Mouse (Mus musculus) intestine, embryonic 14.5 days (tissue): ENCODE data around the gene Gm21915. TPM values are rescaled to one million over a fixed set of nuclear protein-coding genes. Genes with fewer than 3 reads are reported as not detected.

Experiments
- ATAC-seq: fragments of 200-750 bp; cut with Nextera tagmentation; replicated peaks from 2 replicates; pipeline ENCODE4 v1.8.0; 2017; ENCODE audit warnings: low read depth, moderate number of reproducible peaks, moderate TSS enrichment, moderate library complexity; ENCODE audit not compliant: low FRiP score, low TSS enrichment
- DNase-seq: peaks from one replicate; pipeline ENCODE4 v3.0.0-alpha.2; 2018; ENCODE audit warnings: low spot score
- H3K27ac ChIP-seq: fragments of 300-500 bp; sonication (generic); 2 replicates; pipeline ENCODE4 v1.5.1; 2014; ENCODE audit warnings: low read depth, mild to moderate bottlenecking, control low read depth
- H3K27me3 ChIP-seq: fragments of 300-500 bp; sonication (generic); replicated peaks from 2 replicates; pipeline ENCODE4 v1.6.1; 2014; ENCODE audit warnings: low read length, control low read depth; ENCODE audit not compliant: control insufficient read depth, insufficient read depth
- H3K36me3 ChIP-seq: fragments of 300-500 bp; sonication (generic); 2 replicates; pipeline ENCODE4 v1.6.1; 2014; ENCODE audit warnings: low read length, control low read depth; ENCODE audit not compliant: control insufficient read depth, insufficient read depth
- H3K4me1 ChIP-seq: fragments of 300-500 bp; sonication (generic); replicated peaks from 2 replicates; pipeline ENCODE4 v1.6.1; 2014; ENCODE audit warnings: low read length, control low read depth, mixed read lengths; ENCODE audit not compliant: control insufficient read depth, insufficient read depth
- H3K4me2 ChIP-seq: fragments of 300-500 bp; sonication (generic); 2 replicates; pipeline ENCODE4 v1.6.1; 2014; ENCODE audit warnings: low read length
- H3K4me3 ChIP-seq: fragments of 300-500 bp; sonication (generic); 2 replicates; pipeline ENCODE4 v1.5.1; 2014; ENCODE audit warnings: low read depth, low read length, control low read depth, mixed read lengths
- H3K9ac ChIP-seq: fragments of 300-500 bp; sonication (generic); 2 replicates; pipeline ENCODE4 v1.6.1; 2014; ENCODE audit warnings: mild to moderate bottlenecking, low read length
- H3K9me3 ChIP-seq: fragments of 300-500 bp; sonication (generic); 2 replicates; pipeline ENCODE4 v1.6.1; 2016; ENCODE audit warnings: low read length, control low read depth; ENCODE audit not compliant: control insufficient read depth
- WGBS: fragments of 180-500 bp; shearing (Covaris S2); extraction: QIAGEN DNeasy Blood & Tissue Kit; methylation state at CpG from one replicate; pipeline ENCODE4 v1.1.7; 2014; 5-methylcytosine and 5-hydroxymethylcytosine counted together
- polyA plus RNA-seq: library from polyadenylated mRNA; unstranded; fragments of >200 nt; fragmentation: Nextera tagmentation; extraction: Ambion mirVana; gene quantifications from 2 replicates; pipeline ENCODE4 v1.2.1, GENCODE M21; 2014

Gene Gm21915
- polyA plus RNA-seq, 1 experiment from 2014 or later, result not detected

- Histone ChIP-seq H3K4me1 (no peaks in the 10 kb centered on the region), H3K4me2 (no peak overlapping the region), H3K27me3 (no peaks in the 10 kb centered on the region), H3K36me3 (no peaks in the 10 kb centered on the region), H3K4me3 (no peak overlapping the region), H3K9me3 (no peaks in the 10 kb centered on the region), H3K9ac (no peak overlapping the region), H3K27ac (no peak overlapping the region)
- ATAC-seq, result no peak
- WGBS, result 91% methylated on average over 3 of the region's 3 CpGs
- DNase-seq, result no peak
Measured at GRCm38 (mm10) chr9:40649444-40649843, 21.0 kb upstream of the Gm21915 start.

DNA sequence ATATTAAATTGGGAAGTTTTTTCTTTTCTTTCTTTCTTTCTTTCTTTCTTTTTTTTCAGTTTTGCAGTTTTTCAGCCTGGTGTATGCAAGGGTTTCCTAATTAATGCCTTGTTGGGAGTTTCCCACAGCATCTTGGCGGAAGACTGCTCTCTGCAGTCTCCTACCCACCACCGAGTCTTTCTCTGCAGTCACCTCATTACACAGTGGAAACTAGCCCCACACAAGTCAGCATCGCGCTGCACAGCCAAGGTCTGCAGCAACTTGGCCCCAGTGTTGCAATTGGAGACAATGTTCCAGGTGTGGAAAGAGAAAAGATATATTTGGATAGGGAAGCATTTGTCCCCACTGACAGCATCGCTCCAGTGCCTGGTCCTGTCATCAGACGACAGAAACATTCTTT, 20.4 kb upstream of the Gm21915 start:
- no peaks in the 10 kb centered on the region for H3K4me1 ChIP-seq
- H3K4me2 ChIP-seq, result no peak overlapping the region
- no peak overlapping the region for H3K4me3 ChIP-seq
- no peaks in the 10 kb centered on the region for H3K27me3 ChIP-seq
- DNase-seq (no peak), ATAC-seq (no peak)
- WGBS, result 74% methylated on average over 6 of the region's 6 CpGs
- H3K9ac ChIP-seq, result no peak overlapping the region
- no peaks in the 10 kb centered on the region for H3K36me3 ChIP-seq
- no peak overlapping the region for H3K27ac ChIP-seq
- H3K9me3 ChIP-seq, result no peaks in the 10 kb centered on the region

- H3K27ac ChIP-seq, result no peak overlapping the region
- 84% methylated on average over 4 of the region's 4 CpGs for WGBS
- H3K36me3 ChIP-seq, result no peaks in the 10 kb centered on the region
- H3K4me1 ChIP-seq, result 0 out of 2 replicates have a peak, but pooled peaks cover 3% of the 10 kb centered on the region
- H3K4me2 ChIP-seq, result no peak overlapping the region
- no peak overlapping the region for H3K9ac ChIP-seq
- H3K27me3 ChIP-seq, result no peaks in the 10 kb centered on the region
- no peak for ATAC-seq
- no peaks in the 10 kb centered on the region for H3K9me3 ChIP-seq
- H3K4me3 ChIP-seq, result no peak overlapping the region
- DNase-seq, result no peak
Measured at GRCm38 (mm10) chr9:40651239-40651859, 19.1 kb upstream of the Gm21915 start.

DNA sequence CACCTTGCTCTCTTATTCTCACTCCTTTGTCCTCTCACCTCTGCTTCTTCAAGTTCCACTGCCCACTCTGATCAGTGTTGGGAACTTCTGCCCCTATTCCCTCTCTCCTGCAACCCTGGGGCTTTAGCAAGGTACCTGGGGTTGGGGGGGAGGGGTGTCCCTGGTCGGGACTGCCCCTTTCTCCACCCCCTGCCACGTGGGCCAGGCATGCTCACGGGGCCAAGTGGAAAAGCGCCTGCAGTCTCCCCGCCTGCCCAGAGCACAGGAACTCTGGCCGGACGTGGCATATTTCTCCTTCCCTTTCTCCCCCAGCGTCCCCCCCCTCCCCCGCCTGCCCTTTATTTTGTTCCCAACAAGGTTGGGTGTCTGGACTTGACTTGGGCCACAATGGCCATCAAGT, 17.7 kb upstream of the Gm21915 start:
- 38% methylated on average over 9 of the region's 9 CpGs for WGBS
- no peak overlapping the region for H3K4me2 ChIP-seq
- no peaks in the 10 kb centered on the region for H3K36me3 ChIP-seq
- 0 out of 2 replicates have a peak, but pooled peaks have one; percentile 55 for ATAC-seq
- no peak for DNase-seq
- 0 out of 2 replicates have a peak, but pooled peaks cover 3% of the 10 kb centered on the region for H3K4me1 ChIP-seq
- H3K27me3 ChIP-seq, result no peaks in the 10 kb centered on the region
- no peak overlapping the region for H3K27ac ChIP-seq
- no peaks in the 10 kb centered on the region for H3K9me3 ChIP-seq
- H3K9ac ChIP-seq, result no peak overlapping the region
- H3K4me3 ChIP-seq, result no peak overlapping the region

- Histone ChIP-seq H3K4me2 (no peak overlapping the region), H3K4me1 (no peaks in the 10 kb centered on the region), H3K9me3 (peaks cover 3% of the 10 kb centered on the region), H3K9ac (no peak overlapping the region), H3K27me3 (no peaks in the 10 kb centered on the region), H3K36me3 (no peaks in the 10 kb centered on the region), H3K27ac (no peak overlapping the region), H3K4me3 (no peak overlapping the region)
- ATAC-seq (no peak), DNase-seq (no peak)
- WGBS, result 79% methylated on average over 9 of the region's 9 CpGs
Measured at GRCm38 (mm10) chr9:40666190-40666803, 4.1 kb upstream of the Gm21915 start.

DNA sequence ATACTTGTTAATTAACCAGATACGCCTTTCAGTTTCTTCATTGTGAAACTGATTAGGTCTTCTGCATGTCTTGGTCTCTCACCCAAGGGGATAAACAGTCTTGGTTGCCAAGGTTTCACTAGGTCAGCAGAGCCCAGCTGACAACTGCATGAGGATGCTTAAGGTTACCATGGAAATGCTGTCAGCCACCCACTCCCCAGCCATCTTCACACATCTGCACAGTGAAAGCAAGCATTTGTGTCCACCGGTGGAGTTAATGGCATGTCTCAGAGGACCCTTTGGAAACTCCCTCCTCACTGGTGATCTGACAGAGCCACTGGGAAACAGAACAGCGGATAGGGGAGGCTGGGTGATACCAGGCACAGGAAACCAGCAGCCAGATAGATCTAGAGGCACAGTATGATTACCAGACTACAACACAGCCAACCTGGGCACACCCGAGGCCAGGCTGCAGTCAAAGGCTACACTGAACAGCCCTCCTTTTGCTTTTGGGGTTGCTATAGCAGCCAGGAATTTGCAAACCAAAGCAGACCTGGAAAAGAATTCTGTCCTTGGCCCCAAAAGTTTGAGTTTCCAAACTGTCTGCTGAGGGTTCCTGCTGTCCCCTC, 1.0 kb downstream of the Gm21915 start:
- Histone ChIP-seq H3K27me3 (no peaks in the 10 kb centered on the region), H3K9me3 (no peaks in the 10 kb centered on the region), H3K36me3 (no peaks in the 10 kb centered on the region), H3K9ac (no peak overlapping the region), H3K4me3 (no peak overlapping the region), H3K4me2 (no peak overlapping the region), H3K4me1 (peaks cover 25% of the 10 kb centered on the region), H3K27ac (0 out of 2 replicates have a peak overlapping the region, but pooled peaks have one; percentile 22)
- DNase-seq (no peak), ATAC-seq (peak; percentile 56)
- WGBS, result 36% methylated on average over 4 of the region's 4 CpGs

GRCm38 (mm10) chr9:40675203-40675958, 5.0 kb downstream of the Gm21915 start:
- Histone ChIP-seq H3K9ac (no peak overlapping the region), H3K4me1 (peaks cover 34% of the 10 kb centered on the region), H3K4me2 (peak overlapping the region; percentile 22; the same call in 1 of the 2 replicates), H3K27me3 (no peaks in the 10 kb centered on the region), H3K27ac (peak overlapping the region; percentile 86), H3K36me3 (no peaks in the 10 kb centered on the region), H3K4me3 (no peak overlapping the region; the same call in 1 of the 2 replicates), H3K9me3 (no peaks in the 10 kb centered on the region)
- 33% methylated on average over 12 of the region's 12 CpGs for WGBS
- DNase-seq (no peak), ATAC-seq (0 out of 2 replicates have a peak, but pooled peaks have one; percentile 17)

DNA sequence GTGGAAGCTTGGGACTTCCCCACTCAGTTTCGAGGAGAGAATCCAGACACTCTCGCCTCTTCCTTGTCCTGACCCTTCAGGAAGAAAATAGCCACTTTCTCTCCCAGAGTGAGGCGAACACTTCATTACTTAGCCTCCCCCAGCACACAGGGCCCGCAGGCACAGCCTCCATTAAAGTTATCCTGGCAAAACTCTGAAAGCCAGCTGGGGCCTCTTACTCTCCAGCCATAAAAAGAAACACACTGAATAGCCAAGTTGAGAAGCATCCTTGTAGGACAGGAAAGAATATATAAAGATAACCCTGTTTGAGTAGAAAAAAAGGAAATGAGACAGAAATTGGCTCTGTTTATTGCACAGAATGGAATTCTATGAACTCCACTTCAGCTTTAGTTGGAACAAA, 8.2 kb downstream of the Gm21915 start:
- no peak for ATAC-seq
- Histone ChIP-seq H3K4me1 (peaks cover 25% of the 10 kb centered on the region), H3K4me2 (no peak overlapping the region), H3K36me3 (no peaks in the 10 kb centered on the region), H3K9ac (no peak overlapping the region), H3K27me3 (no peaks in the 10 kb centered on the region), H3K27ac (peak overlapping the region; percentile 64), H3K9me3 (no peaks in the 10 kb centered on the region), H3K4me3 (no peak overlapping the region)
- 41% methylated on average over 4 of the region's 4 CpGs for WGBS
- DNase-seq, result no peak
